Mouse (Mus musculus): ENCODE measurements around the gene Bcl2l11.
"Not testable (repeated sequence)": the region's sequence is repeated elsewhere in the genome, so short reads cannot be mapped to it uniquely, and the experiment has no call there.

Gene Bcl2l11

GRCm38 (mm10) chr2:128125635-128126470 is at the start of gene Bcl2l11:
Bcl2l11 (plus strand) TSS chr2:128126038.
- DNase-seq: peak; percentile 79

GRCm38 (mm10) chr2:128076936-128077335 is 48.9 kb upstream of the Bcl2l11 start:
- DNase-seq: no peak

- no peak for DNase-seq
Observed at GRCm38 (mm10) chr2:128078859-128079258, 47.0 kb upstream of the Bcl2l11 start.

GRCm38 (mm10) chr2:128079316-128079715 is 46.5 kb upstream of the Bcl2l11 start:
- DNase-seq: no peak

- DNase-seq: no peak
Observed at GRCm38 (mm10) chr2:128083844-128084243, 42.0 kb upstream of the Bcl2l11 start.

GRCm38 (mm10) chr2:128084607-128085006 is 41.2 kb upstream of the Bcl2l11 start:
- DNase-seq: no peak

- no peak for DNase-seq
Observed at GRCm38 (mm10) chr2:128085481-128085880, 40.4 kb upstream of the Bcl2l11 start.

GRCm38 (mm10) chr2:128086301-128086886 is 39.4 kb upstream of the Bcl2l11 start:
- no peak for DNase-seq

GRCm38 (mm10) chr2:128086996-128087526 is 38.8 kb upstream of the Bcl2l11 start:
- DNase-seq: no peak

- DNase-seq: no peak
Observed at GRCm38 (mm10) chr2:128087798-128088545, 37.9 kb upstream of the Bcl2l11 start.

GRCm38 (mm10) chr2:128090283-128090885 is 35.5 kb upstream of the Bcl2l11 start:
- no peak for DNase-seq

- DNase-seq: no peak
Observed at GRCm38 (mm10) chr2:128091431-128092369, 34.1 kb upstream of the Bcl2l11 start.

- DNase-seq: no peak
Observed at GRCm38 (mm10) chr2:128092451-128092850, 33.4 kb upstream of the Bcl2l11 start.

- no peak for DNase-seq
Observed at GRCm38 (mm10) chr2:128094196-128094595, 31.6 kb upstream of the Bcl2l11 start.

GRCm38 (mm10) chr2:128094602-128095001 is 31.2 kb upstream of the Bcl2l11 start:
- DNase-seq: no peak

GRCm38 (mm10) chr2:128095270-128095669 is 30.6 kb upstream of the Bcl2l11 start:
- no peak for DNase-seq

- DNase-seq: no peak
Observed at GRCm38 (mm10) chr2:128096070-128096469, 29.8 kb upstream of the Bcl2l11 start.

- not testable (repeated sequence) for DNase-seq
Observed at GRCm38 (mm10) chr2:128098118-128098517, 27.7 kb upstream of the Bcl2l11 start.

GRCm38 (mm10) chr2:128102086-128102485 is 23.8 kb upstream of the Bcl2l11 start:
- DNase-seq: no peak

GRCm38 (mm10) chr2:128104815-128105214 is 21.0 kb upstream of the Bcl2l11 start:
- no peak for DNase-seq

- DNase-seq: no peak
Observed at GRCm38 (mm10) chr2:128105651-128106050, 20.2 kb upstream of the Bcl2l11 start.

GRCm38 (mm10) chr2:128111537-128111936 is 14.3 kb upstream of the Bcl2l11 start:
- no peak for DNase-seq
